In genomic region chr1:34102604-34103003, GRCm38 (mm10) we compare ENCODE assay signal across 18 mouse cellular contexts.
"Had no signal": no experiment of that assay in that cellular context is flagged by ENCODE, and none has a peak within 500 bp of the region (broad histone marks: within the 10 kb centered on the region; RNA-seq: fewer than 3 reads in every experiment).

No protein-coding gene starts in this region.

- ATAC-seq: lung, postnatal 0 days; midbrain, embryonic 15.5 days had no signal

- H3K9ac ChIP-seq: limb, embryonic 13.5 days; liver, embryonic 13.5 days; lung, embryonic 14.5 days; midbrain, embryonic 12.5 days; midbrain, embryonic 15.5 days; neural tube, embryonic 12.5 days; neural tube, embryonic 15.5 days had no signal

- H3K27ac ChIP-seq: limb, embryonic 13.5 days; macrophage; midbrain, embryonic 12.5 days; midbrain, embryonic 15.5 days; neural tube, embryonic 12.5 days; neural tube, embryonic 15.5 days; stomach, postnatal 0 days had no signal

- DNase-seq: kidney, postnatal 14 days; liver, embryonic 13.5 days; lung, embryonic 14.5 days; right cerebral cortex, adult 18-20 months; right cerebral cortex, postnatal 14 days; right cerebral cortex, postnatal 4 days; thymus, adult 2 months; thymus, postnatal 14 days; thymus, postnatal 4 days had no signal

- H3K4me2 ChIP-seq: limb, embryonic 13.5 days; midbrain, embryonic 12.5 days; midbrain, embryonic 15.5 days; neural tube, embryonic 15.5 days had no signal

- H3K9me3 ChIP-seq: limb, embryonic 10.5 days; liver, embryonic 13.5 days; midbrain, embryonic 12.5 days; midbrain, embryonic 15.5 days; neural tube, embryonic 12.5 days; neural tube, embryonic 15.5 days had no signal

- H3K4me3 ChIP-seq: limb, embryonic 10.5 days; limb, embryonic 13.5 days; liver, embryonic 13.5 days; midbrain, embryonic 12.5 days; midbrain, embryonic 15.5 days; neural tube, embryonic 12.5 days; neural tube, embryonic 15.5 days had no signal

- H3K27me3 ChIP-seq: limb, embryonic 13.5 days; liver, embryonic 13.5 days; midbrain, embryonic 12.5 days; midbrain, embryonic 15.5 days; neural tube, embryonic 12.5 days; neural tube, embryonic 15.5 days had no signal

- H3K36me3 ChIP-seq: limb, embryonic 10.5 days; limb, embryonic 13.5 days; liver, embryonic 13.5 days; midbrain, embryonic 12.5 days; midbrain, embryonic 15.5 days; neural tube, embryonic 12.5 days; neural tube, embryonic 15.5 days had no signal
